Mouse (Mus musculus): ENCODE measurements around the gene Ikzf4.
"Not testable (repeated sequence)": the region's sequence is repeated elsewhere in the genome, so short reads cannot be mapped to it uniquely, and the experiment has no call there.

The Ikzf4 gene

GRCm38 (mm10) chr10:128640891-128641290 is 4.9 kb downstream of the Ikzf4 start:
- DNase-seq (ENCODE audit: low read depth, low spot score), result no peak

- DNase-seq (ENCODE audit: low read depth, low spot score), result no peak
These were observed 5.8 kb downstream of the Ikzf4 start for GRCm38 (mm10) chr10:128639999-128640398.

GRCm38 (mm10) chr10:128637011-128637410 is 8.8 kb downstream of the Ikzf4 start:
- no peak for DNase-seq (ENCODE audit: low read depth, low spot score)

- no peak for DNase-seq (ENCODE audit: low read depth, low spot score)
These were observed 9.2 kb downstream of the Ikzf4 start for GRCm38 (mm10) chr10:128636561-128636960.

- DNase-seq (ENCODE audit: low read depth, low spot score), result no peak
These were observed 10.1 kb downstream of the Ikzf4 start for GRCm38 (mm10) chr10:128635697-128636096.

- no peak for DNase-seq (ENCODE audit: low read depth, low spot score)
These were observed 14.2 kb downstream of the Ikzf4 start for GRCm38 (mm10) chr10:128631571-128631970.

- DNase-seq (ENCODE audit: low read depth, low spot score), result not testable (repeated sequence)
These were observed 15.5 kb downstream of the Ikzf4 start for GRCm38 (mm10) chr10:128630306-128630705.

- no peak for DNase-seq (ENCODE audit: low read depth, low spot score)
These were observed 16.0 kb downstream of the Ikzf4 start for GRCm38 (mm10) chr10:128629746-128630145.

- DNase-seq (ENCODE audit: low read depth, low spot score), result no peak
These were observed 18.1 kb downstream of the Ikzf4 start for GRCm38 (mm10) chr10:128627398-128628317.

- peak; percentile 98 for DNase-seq (ENCODE audit: low read depth, low spot score)
These were observed 19.2 kb downstream of the Ikzf4 start, which contains the start of gene Rps26 for GRCm38 (mm10) chr10:128626311-128627310. Gene Rps26, minus strand, starts transcription at chr10:128626747.

GRCm38 (mm10) chr10:128625287-128625894 is 20.4 kb downstream of the Ikzf4 start:
- DNase-seq (ENCODE audit: low read depth, low spot score), result no peak

- DNase-seq (ENCODE audit: low read depth, low spot score), result not testable (repeated sequence)
These were observed 22.6 kb downstream of the Ikzf4 start for GRCm38 (mm10) chr10:128623106-128623613.

GRCm38 (mm10) chr10:128622702-128623101 is 23.1 kb downstream of the Ikzf4 start:
- DNase-seq (ENCODE audit: low read depth, low spot score), result no peak

- no peak for DNase-seq (ENCODE audit: low read depth, low spot score)
These were observed 23.7 kb downstream of the Ikzf4 start for GRCm38 (mm10) chr10:128621986-128622520.

- no peak for DNase-seq (ENCODE audit: low read depth, low spot score)
These were observed 25.6 kb downstream of the Ikzf4 start for GRCm38 (mm10) chr10:128620241-128620640.

- not testable (repeated sequence) for DNase-seq (ENCODE audit: low read depth, low spot score)
These were observed 26.6 kb downstream of the Ikzf4 start for GRCm38 (mm10) chr10:128619148-128619547.

- DNase-seq (ENCODE audit: low read depth, low spot score), result no peak
These were observed 27.2 kb downstream of the Ikzf4 start for GRCm38 (mm10) chr10:128618570-128618969.

GRCm38 (mm10) chr10:128615798-128616448 is 29.9 kb downstream of the Ikzf4 start:
- DNase-seq (ENCODE audit: low read depth, low spot score), result not testable (repeated sequence)

GRCm38 (mm10) chr10:128614934-128615333 is 30.9 kb downstream of the Ikzf4 start:
- DNase-seq (ENCODE audit: low read depth, low spot score), result no peak

- DNase-seq (ENCODE audit: low read depth, low spot score), result not testable (repeated sequence)
These were observed 32.0 kb downstream of the Ikzf4 start for GRCm38 (mm10) chr10:128613820-128614219.

GRCm38 (mm10) chr10:128613154-128613440 is 32.7 kb downstream of the Ikzf4 start:
- DNase-seq (ENCODE audit: low read depth, low spot score), result no peak
